ENCODE assay signal across 14 mouse cellular contexts in the genomic region with DNA sequence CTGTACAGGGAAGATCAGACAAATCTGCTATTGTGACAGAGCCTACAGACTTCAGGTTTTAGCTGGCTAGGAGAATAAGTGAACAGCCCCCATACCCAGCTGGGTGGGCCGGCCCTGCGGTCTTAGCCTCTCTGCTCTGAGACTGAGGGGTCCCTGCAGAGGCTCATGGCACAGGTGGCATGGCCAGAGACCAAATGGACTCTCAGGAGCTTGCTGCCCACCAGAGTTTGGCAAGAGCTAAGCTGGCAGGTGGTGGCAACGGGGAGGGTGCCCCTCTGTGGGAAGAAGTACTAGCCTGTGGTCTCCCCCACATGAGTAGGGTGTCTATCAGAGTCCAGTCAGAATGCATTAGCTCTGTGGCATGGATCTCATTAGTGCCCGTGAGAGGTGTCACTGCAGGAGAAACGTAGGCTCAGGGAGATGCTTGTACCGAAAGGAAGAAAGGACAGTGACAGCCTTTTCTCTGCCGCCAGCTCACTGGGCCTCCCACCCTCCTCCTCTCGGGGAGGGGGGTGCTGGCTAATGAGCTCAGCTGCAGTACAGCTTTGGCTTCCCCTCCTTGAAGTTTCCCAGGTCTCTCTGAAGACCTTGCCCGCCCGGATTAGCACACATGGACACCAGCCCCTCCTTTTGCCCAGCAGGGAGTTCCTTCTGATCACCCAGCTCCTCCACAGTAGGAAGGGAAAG. TPM values are rescaled to one million over a fixed set of nuclear protein-coding genes. Genes with fewer than 3 reads are reported as not detected.
DNase-seq lines count a peak whose midpoint lies in the region; ATAC-seq and TF ChIP-seq lines count a peak whose summit lies in the region.
"Had no signal": no experiment of that assay in that cellular context is flagged by ENCODE, and none has a peak within 500 bp of the region (broad histone marks: within the 10 kb centered on the region; RNA-seq: fewer than 3 reads in every experiment).

No protein-coding gene starts in this region.

- H3K4me2 ChIP-seq in embryonic facial prominence, embryonic 12.5 days (replicated peaks) = no peak overlapping the region
- no peak overlapping the region for H3K4me2 ChIP-seq in hindbrain, embryonic 11.5 days (replicated peaks; ENCODE audit: low read depth, low read length)
- no peak overlapping the region for H3K4me2 ChIP-seq in midbrain, embryonic 11.5 days
- H3K4me2 ChIP-seq: liver, embryonic 13.5 days had no signal

- no peak overlapping the region for H3K4me3 ChIP-seq in embryonic facial prominence, embryonic 12.5 days
- H3K4me3 ChIP-seq in hindbrain, embryonic 11.5 days (ENCODE audit: low read depth, low read length) = no peak overlapping the region
- no peak overlapping the region for H3K4me3 ChIP-seq in midbrain, embryonic 11.5 days (ENCODE audit: low read depth, low read length)
- H3K4me3 ChIP-seq in heart, adult 2 months = no peak overlapping the region
- H3K4me3 ChIP-seq: erythroblast, embryonic 14.5 days; liver, embryonic 13.5 days had no signal

- H3K36me3 ChIP-seq in embryonic facial prominence, embryonic 12.5 days = peaks cover 4% of the 10 kb centered on the region; the same call in 1 of the 2 replicates
- H3K36me3 ChIP-seq in hindbrain, embryonic 11.5 days (ENCODE audit: control insufficient read depth, insufficient read depth, low read length) = no peaks in the 10 kb centered on the region
- no peaks in the 10 kb centered on the region for H3K36me3 ChIP-seq in midbrain, embryonic 11.5 days (ENCODE audit: control insufficient read depth, insufficient read depth, low read length)
- no peaks in the 10 kb centered on the region for H3K36me3 ChIP-seq in heart, adult 2 months (ENCODE audit: control insufficient read depth, insufficient read depth, low read length)

- no peaks in the 10 kb centered on the region for H3K27me3 ChIP-seq in embryonic facial prominence, embryonic 12.5 days
- no peaks in the 10 kb centered on the region for H3K27me3 ChIP-seq in hindbrain, embryonic 11.5 days (ENCODE audit: control insufficient read depth, insufficient read depth, low read length)
- no peaks in the 10 kb centered on the region for H3K27me3 ChIP-seq in midbrain, embryonic 11.5 days (ENCODE audit: control insufficient read depth, insufficient read depth, low read length)
- H3K27me3 ChIP-seq in heart, adult 2 months (ENCODE audit: control insufficient read depth, insufficient read depth, low read length) = no peaks in the 10 kb centered on the region
- H3K27me3 ChIP-seq: liver, embryonic 13.5 days had no signal

- no peaks in the 10 kb centered on the region for H3K79me2 ChIP-seq in heart, adult 2 months (replicated peaks; ENCODE audit: control insufficient read depth, insufficient read depth, low read length)

- TF ChIP-seq POLR2A in heart, adult 2 months (IDR thresholded peaks at IDR 0.05; ENCODE audit: insufficient read depth, low read depth, low read length) = no peak

- no peak overlapping the region for H3K9ac ChIP-seq in embryonic facial prominence, embryonic 12.5 days
- H3K9ac ChIP-seq in hindbrain, embryonic 11.5 days (ENCODE audit: low read depth, low read length) = no peak overlapping the region
- peak overlapping the region; percentile 24 for H3K9ac ChIP-seq in midbrain, embryonic 11.5 days (ENCODE audit: low read length)
- no peak overlapping the region for H3K9ac ChIP-seq in heart, adult 2 months (ENCODE audit: low read depth, low read length)
- H3K9ac ChIP-seq: liver, embryonic 13.5 days had no signal

- no peak for TF ChIP-seq EP300 in heart, adult 2 months (IDR thresholded peaks at IDR 0.05; ENCODE audit: insufficient read depth, low read depth, low read length)

- ATAC-seq in embryonic facial prominence, embryonic 12.5 days (ENCODE audit: insufficient number of reproducible peaks, insufficient read depth, low FRiP score, low TSS enrichment) = no peak
- ATAC-seq in hindbrain, embryonic 11.5 days (ENCODE audit: low FRiP score) = no peak
- 0 out of 2 replicates have a peak, but pooled peaks have one; percentile 25 for ATAC-seq in midbrain, embryonic 11.5 days (ENCODE audit: low FRiP score)

- no peaks in the 10 kb centered on the region for H3K9me3 ChIP-seq in embryonic facial prominence, embryonic 12.5 days
- H3K9me3 ChIP-seq in hindbrain, embryonic 11.5 days (ENCODE audit: control insufficient read depth, low read length) = no peaks in the 10 kb centered on the region
- H3K9me3 ChIP-seq in midbrain, embryonic 11.5 days (ENCODE audit: control insufficient read depth, low read length) = no peaks in the 10 kb centered on the region
- H3K9me3 ChIP-seq: liver, embryonic 13.5 days had no signal

- H3K27ac ChIP-seq in embryonic facial prominence, embryonic 12.5 days = peak overlapping the region; percentile 1; the same call in 1 of the 2 replicates
- H3K27ac ChIP-seq in hindbrain, embryonic 11.5 days (ENCODE audit: low read depth, low read length) = 0 out of 2 replicates have a peak overlapping the region, but pooled peaks have one; percentile 55
- H3K27ac ChIP-seq in midbrain, embryonic 11.5 days (ENCODE audit: low read depth, low read length) = peak overlapping the region; percentile 71
- H3K27ac ChIP-seq in heart, adult 2 months = no peak overlapping the region
- H3K27ac ChIP-seq: liver, embryonic 13.5 days had no signal

- peak; percentile 41 to 49 for DNase-seq in cerebellum, postnatal 14 days
- no peak for DNase-seq in cerebellum, postnatal 36 days
- no peak for DNase-seq in hindbrain, embryonic 11.5 days (ENCODE audit: low spot score)
- DNase-seq in midbrain, embryonic 11.5 days (ENCODE audit: low spot score, missing footprints) = no peak
- no peak for DNase-seq in kidney, adult 11 months
- no peak for DNase-seq in right cerebral cortex, postnatal 14 days
- no peak for DNase-seq in heart, adult 2 months
- DNase-seq: cerebellum, adult 8-10 months; gastrocnemius, postnatal 25 days; kidney, adult 8-10 months; liver, embryonic 13.5 days; thymus, adult 2 months had no signal

- TF ChIP-seq CTCF in heart, adult 2 months (IDR thresholded peaks at IDR 0.05) = no peak

- H3K4me1 ChIP-seq in embryonic facial prominence, embryonic 12.5 days = peaks cover 54% of the 10 kb centered on the region
- H3K4me1 ChIP-seq in hindbrain, embryonic 11.5 days (replicated peaks; ENCODE audit: control insufficient read depth, insufficient read depth, low read length) = peaks cover 17% of the 10 kb centered on the region
- H3K4me1 ChIP-seq in midbrain, embryonic 11.5 days (ENCODE audit: control insufficient read depth, insufficient read depth, low read length) = peaks cover 49% of the 10 kb centered on the region
- H3K4me1 ChIP-seq in heart, adult 2 months (ENCODE audit: control insufficient read depth, insufficient read depth, low read length) = no peaks in the 10 kb centered on the region

- WGBS in embryonic facial prominence, embryonic 12.5 days = 17% methylated on average over 10 of the region's 10 CpGs
- WGBS in hindbrain, embryonic 11.5 days = 20% methylated on average over 10 of the region's 10 CpGs
- 10% methylated on average over 10 of the region's 10 CpGs for WGBS in midbrain, embryonic 11.5 days
- WGBS in heart, adult 2 months = 63% methylated on average over 10 of the region's 10 CpGs

- intact Hi-C loops in heart, adult 2 months (cut with DNase I) = no loop called here

RNA-seq across cellular contexts. Expression of gene Dmap1, which starts 27.9 kb away (rescaled TPM):
- polyA plus RNA-seq in embryonic facial prominence, embryonic 12.5 days (2016; fragmentation: Nextera tagmentation; extraction: Ambion mirVana) = 81.0 and 82.6 TPM in 2 replicates
- polyA plus RNA-seq in hindbrain, embryonic 11.5 days (2014; fragmentation: Nextera tagmentation; extraction: Ambion mirVana) = 76.1 and 82.2 TPM in 2 replicates
- 80.7 and 81.2 TPM in 2 replicates for polyA plus RNA-seq in midbrain, embryonic 11.5 days (2014; fragmentation: Nextera tagmentation; extraction: Ambion mirVana)
- 10 to 100 TPM; 17.9 to 19.4 TPM for total RNA-seq in heart, adult 2 months (2021)
- 14.1 and 18.5 TPM in 2 replicates for polyA plus RNA-seq in heart, adult 2 months (2012; rRNA removed)

Comparison
In these comparisons a context has a peak if more than half of its experiments do, and no peak if none do; other contexts are left out.
1. DNase-seq: peak in cerebellum, postnatal 14 days (2 of 2); none in cerebellum, postnatal 36 days (0 of 2), hindbrain, embryonic 11.5 days (single experiment), midbrain, embryonic 11.5 days (single experiment), kidney, adult 11 months (single experiment), right cerebral cortex, postnatal 14 days (single experiment) and heart, adult 2 months (0 of 2).